Mouse (Mus musculus) forebrain, embryonic 15.5 days (tissue): ENCODE data around the gene Csf2rb2. TPM values are rescaled to one million over a fixed set of nuclear protein-coding genes. Genes with fewer than 3 reads are reported as not detected.

Experiments used
- ATAC-seq: fragments of 200-750 bp; cut with Nextera tagmentation; replicated peaks from 2 replicates; pipeline ENCODE4 v1.8.0; 2017; ENCODE audit warnings: mild to moderate bottlenecking, moderate TSS enrichment, moderate library complexity
- H3K27ac ChIP-seq: fragments of 300-500 bp; sonication (generic); replicated peaks from 2 replicates; pipeline ENCODE4 v1.5.1; 2015; ENCODE audit warnings: mild to moderate bottlenecking, inconsistent platforms
- H3K27me3 ChIP-seq: fragments of 300-500 bp; sonication (generic); 2 replicates; pipeline ENCODE4 v1.6.1; 2015; ENCODE audit warnings: inconsistent platforms
- H3K36me3 ChIP-seq: fragments of 300-500 bp; sonication (generic); 2 replicates; pipeline ENCODE4 v1.6.1; 2015; ENCODE audit warnings: mild to moderate bottlenecking, inconsistent platforms
- H3K4me1 ChIP-seq: fragments of 300-500 bp; sonication (generic); 2 replicates; pipeline ENCODE4 v1.6.1; 2015; ENCODE audit warnings: inconsistent platforms
- H3K4me2 ChIP-seq: fragments of 300-500 bp; sonication (generic); replicated peaks from 2 replicates; pipeline ENCODE4 v1.6.1; 2015; ENCODE audit warnings: mild to moderate bottlenecking, inconsistent platforms
- H3K4me3 ChIP-seq: fragments of 300-500 bp; sonication (generic); 2 replicates; pipeline ENCODE4 v1.5.1; 2015; ENCODE audit warnings: mild to moderate bottlenecking, inconsistent platforms
- H3K9ac ChIP-seq: fragments of 300-500 bp; sonication (generic); replicated peaks from 2 replicates; pipeline ENCODE4 v1.6.1; 2015; ENCODE audit warnings: mild to moderate bottlenecking, inconsistent platforms
- H3K9me3 ChIP-seq: fragments of 300-500 bp; sonication (generic); 2 replicates; pipeline ENCODE4 v1.6.1; 2016; ENCODE audit warnings: inconsistent platforms
- WGBS: fragments of 180-500 bp; shearing (Covaris S2); methylation state at CpG from one replicate; pipeline ENCODE4 v1.1.7; 2015; ENCODE audit warnings: mixed read lengths; 5-methylcytosine and 5-hydroxymethylcytosine counted together
- microRNA-seq: library from miRNA; unstranded; fragments of <30 nt; microRNA quantifications from one replicate; pipeline ENCODE4, GENCODE M21; 2016
- polyA plus RNA-seq: library from polyadenylated mRNA; unstranded; fragments of >200 nt; fragmentation: Nextera tagmentation; extraction: Ambion mirVana; gene quantifications from 2 replicates; pipeline ENCODE4 v1.2.1, GENCODE M21; 2015

Csf2rb2 gene
- polyA plus RNA-seq, 1 experiment from 2014 or later, result 0.15 TPM

GRCm38 (mm10) chr15:78243774-78244173 is 61.7 kb downstream of the Csf2rb2 start:
- Histone ChIP-seq H3K9me3 (no peaks in the 10 kb centered on the region), H3K9ac (no peak overlapping the region), H3K27ac (no peak overlapping the region), H3K36me3 (no peaks in the 10 kb centered on the region), H3K4me2 (no peak overlapping the region), H3K27me3 (no peaks in the 10 kb centered on the region), H3K4me1 (no peaks in the 10 kb centered on the region), H3K4me3 (no peak overlapping the region)
- 71% methylated on average over 6 of the region's 6 CpGs for WGBS
- no peak for ATAC-seq

GRCm38 (mm10) chr15:78243061-78243460 is 62.5 kb downstream of the Csf2rb2 start:
- H3K9ac ChIP-seq, result no peak overlapping the region
- no peaks in the 10 kb centered on the region for H3K27me3 ChIP-seq
- no peaks in the 10 kb centered on the region for H3K36me3 ChIP-seq
- no peak overlapping the region for H3K4me2 ChIP-seq
- no peak for ATAC-seq
- H3K4me3 ChIP-seq, result no peak overlapping the region
- 84% methylated on average over 8 of the region's 8 CpGs for WGBS
- no peak overlapping the region for H3K27ac ChIP-seq
- no peaks in the 10 kb centered on the region for H3K4me1 ChIP-seq
- no peaks in the 10 kb centered on the region for H3K9me3 ChIP-seq

GRCm38 (mm10) chr15:78241335-78241734 is 64.2 kb downstream of the Csf2rb2 start:
- no peaks in the 10 kb centered on the region for H3K27me3 ChIP-seq
- no peak for ATAC-seq
- no peaks in the 10 kb centered on the region for H3K4me1 ChIP-seq
- no peaks in the 10 kb centered on the region for H3K9me3 ChIP-seq
- no peak overlapping the region for H3K27ac ChIP-seq
- no peaks in the 10 kb centered on the region for H3K36me3 ChIP-seq
- 53% methylated on average over 11 of the region's 11 CpGs for WGBS
- H3K4me2 ChIP-seq, result no peak overlapping the region
- H3K9ac ChIP-seq, result no peak overlapping the region
- H3K4me3 ChIP-seq, result no peak overlapping the region

- Histone ChIP-seq H3K4me2 (no peak overlapping the region), H3K36me3 (no peaks in the 10 kb centered on the region), H3K4me3 (no peak overlapping the region), H3K4me1 (no peaks in the 10 kb centered on the region), H3K27me3 (no peaks in the 10 kb centered on the region), H3K9me3 (no peaks in the 10 kb centered on the region), H3K9ac (no peak overlapping the region), H3K27ac (no peak overlapping the region)
- ATAC-seq, result no peak
- 85% methylated on average over 14 of the region's 14 CpGs for WGBS
Measured at GRCm38 (mm10) chr15:78239956-78240617, 65.4 kb downstream of the Csf2rb2 start.

GRCm38 (mm10) chr15:78239453-78239852 is 66.1 kb downstream of the Csf2rb2 start:
- Histone ChIP-seq H3K4me2 (no peak overlapping the region), H3K27me3 (no peaks in the 10 kb centered on the region), H3K4me1 (no peaks in the 10 kb centered on the region), H3K9ac (no peak overlapping the region), H3K36me3 (no peaks in the 10 kb centered on the region), H3K9me3 (no peaks in the 10 kb centered on the region), H3K4me3 (no peak overlapping the region), H3K27ac (no peak overlapping the region)
- ATAC-seq, result no peak
- WGBS, result 26% methylated on average over 10 of the region's 10 CpGs

GRCm38 (mm10) chr15:78234823-78235509 is 70.6 kb downstream of the Csf2rb2 start:
- ATAC-seq, result no peak
- WGBS, result 83% methylated on average over 5 of the region's 5 CpGs
- H3K4me1 ChIP-seq, result no peaks in the 10 kb centered on the region

More at GRCm38 (mm10) chr15:78234823-78235509, 70.6 kb downstream of the Csf2rb2 start:
- H3K9ac ChIP-seq, result no peak overlapping the region
- no peak overlapping the region for H3K4me3 ChIP-seq
- H3K9me3 ChIP-seq, result no peaks in the 10 kb centered on the region
- no peak overlapping the region for H3K4me2 ChIP-seq
- no peaks in the 10 kb centered on the region for H3K36me3 ChIP-seq
- no peak overlapping the region for H3K27ac ChIP-seq
- H3K27me3 ChIP-seq, result no peaks in the 10 kb centered on the region

Small RNA genes lying within 50 kb of the gene (microRNA-seq; reads per million reads assigned to microRNA genes)
- gene Mir7676-1, result not detected
- not detected for gene Mir7676-2

Other genes starting within 250 kb of the Csf2rb2 start
- gene Cacng2, start 185.7 kb downstream of the Csf2rb2 start, polyA plus RNA-seq, result 7.0 and 7.6 TPM in 2 replicates
- 118 and 120 TPM in 2 replicates for gene Ift27, start 131.6 kb downstream of the Csf2rb2 start, polyA plus RNA-seq
- gene Pvalb, start 99.3 kb downstream of the Csf2rb2 start, polyA plus RNA-seq, result not detected in 2 replicates
- gene Ncf4, start 60.9 kb downstream of the Csf2rb2 start, polyA plus RNA-seq, result 0.87 and 1.1 TPM in 2 replicates
- 0.32 and 0.75 TPM in 2 replicates for gene Csf2rb, start 20.0 kb upstream of the Csf2rb2 start, polyA plus RNA-seq
- not detected in 2 replicates for gene Tex33, start 90.2 kb upstream of the Csf2rb2 start, polyA plus RNA-seq
- gene Tst, start 100.2 kb upstream of the Csf2rb2 start, polyA plus RNA-seq, result 23.7 and 24.6 TPM in 2 replicates
- gene Mpst, start 100.7 kb upstream of the Csf2rb2 start, polyA plus RNA-seq, result 4.1 and 5.3 TPM in 2 replicates
- 123 and 132 TPM in 2 replicates for gene Kctd17, start 122.8 kb upstream of the Csf2rb2 start, polyA plus RNA-seq
- gene Tmprss6, start 162.9 kb upstream of the Csf2rb2 start, polyA plus RNA-seq, result 0.11 and 0.34 TPM in 2 replicates
- gene Il2rb, start 189.6 kb upstream of the Csf2rb2 start, polyA plus RNA-seq, result not detected in 2 replicates
- gene C1qtnf6, start 225.7 kb upstream of the Csf2rb2 start, polyA plus RNA-seq, result 4.2 and 4.9 TPM in 2 replicates
- 1.0 and 1.4 TPM in 2 replicates for gene Sstr3, start 239.0 kb upstream of the Csf2rb2 start, polyA plus RNA-seq